Mouse (Mus musculus): ENCODE data around the gene Calu.

GRCm38 (mm10) chr6:29425118-29425517 is 77.2 kb downstream of the Calu start:
- TF ChIP-seq CTCF (IDR thresholded peaks at IDR 0.05; ENCODE audit: borderline replicate concordance, control insufficient read depth, extremely low read depth, insufficient read depth, low read length, poor library complexity), result no peak
- TF ChIP-seq POLR2A (IDR thresholded peaks at IDR 0.05; ENCODE audit: control insufficient read depth, extremely low read depth, insufficient read depth, low read length, poor library complexity), result no peak
